Mouse (Mus musculus): ENCODE measurements around the gene Tiam1. TPM values are rescaled to one million over a fixed set of nuclear protein-coding genes. Genes with fewer than 3 reads are reported as not detected.

Tiam1 gene
- total RNA-seq, 2 experiments from 2014 or later, result 80.7 to 96.3 TPM

- no peak for DNase-seq
Measured at GRCm38 (mm10) chr16:89909393-89910068, 234.0 kb downstream of the Tiam1 start.

- no peak for DNase-seq
Measured at GRCm38 (mm10) chr16:89907651-89908050, 235.9 kb downstream of the Tiam1 start.

GRCm38 (mm10) chr16:89906909-89907308 is 236.7 kb downstream of the Tiam1 start:
- DNase-seq, result peak; percentile 62 to 67

GRCm38 (mm10) chr16:89905730-89906305 is 237.8 kb downstream of the Tiam1 start:
- no peak for DNase-seq

- no peak for DNase-seq
Measured at GRCm38 (mm10) chr16:89904121-89904520, 239.4 kb downstream of the Tiam1 start.

GRCm38 (mm10) chr16:89902578-89903304 is 240.8 kb downstream of the Tiam1 start:
- DNase-seq, result peak; percentile 52 to 60

- DNase-seq, result no peak
Measured at GRCm38 (mm10) chr16:89900681-89901080, 242.9 kb downstream of the Tiam1 start.

GRCm38 (mm10) chr16:89899192-89899591 is 244.4 kb downstream of the Tiam1 start:
- no peak for DNase-seq

GRCm38 (mm10) chr16:89898299-89898625 is 245.3 kb downstream of the Tiam1 start:
- no peak for DNase-seq

GRCm38 (mm10) chr16:89897547-89898298 is 245.8 kb downstream of the Tiam1 start:
- no peak for DNase-seq

GRCm38 (mm10) chr16:89896885-89897546 is 246.6 kb downstream of the Tiam1 start:
- DNase-seq, result no peak

GRCm38 (mm10) chr16:89896392-89896791 is 247.2 kb downstream of the Tiam1 start:
- peak in 1 of 2 experiments; percentile 25 for DNase-seq

GRCm38 (mm10) chr16:89895283-89895682 is 248.3 kb downstream of the Tiam1 start:
- no peak for DNase-seq

GRCm38 (mm10) chr16:89894816-89895215 is 248.8 kb downstream of the Tiam1 start:
- no peak for DNase-seq

GRCm38 (mm10) chr16:89890515-89891189 is 252.9 kb downstream of the Tiam1 start:
- DNase-seq, result no peak

GRCm38 (mm10) chr16:89889890-89890462 is 253.6 kb downstream of the Tiam1 start:
- no peak for DNase-seq

- DNase-seq, result no peak
Measured at GRCm38 (mm10) chr16:89886561-89886960, 257.0 kb downstream of the Tiam1 start.

GRCm38 (mm10) chr16:89885661-89886060 is 257.9 kb downstream of the Tiam1 start:
- DNase-seq, result no peak

- DNase-seq, result peak; percentile 38 to 52
Measured at GRCm38 (mm10) chr16:89883897-89884296, 259.7 kb downstream of the Tiam1 start.

- DNase-seq, result no peak
Measured at GRCm38 (mm10) chr16:89882477-89883234, 260.9 kb downstream of the Tiam1 start.

All from adrenal gland, postnatal 36 days (tissue).